Mouse (Mus musculus) liver, postnatal 0 days (tissue): ENCODE measurements at regions not wholly inside any gene's neighbourhood (a gene's known extent, or its start where the extent isn't known, plus 50 kb on each side); places are given as distances from the start of the nearest gene placed in this dataset.

Experiments
- CTCF ChIP-seq: sonication (generic); IDR thresholded peaks from 2 replicates; pipeline ENCODE4 v1.5.1; 2016; ENCODE audit warnings: antibody characterized with exemption, low read depth
- EP300 ChIP-seq: IDR thresholded peaks from 2 replicates; pipeline ENCODE4 v1.6.1; 2016; ENCODE audit warnings: antibody characterized with exemption, low read depth, mild to moderate bottlenecking

- no peak for TF ChIP-seq EP300
- no peak for TF ChIP-seq CTCF
Measured at GRCm38 (mm10) chr16:58349802-58350201, 58.4 kb upstream of the Dcbld2 start.
